Mouse (Mus musculus): ENCODE data around the gene Olfr902. TPM values are rescaled to one million over a fixed set of nuclear protein-coding genes. Genes with fewer than 3 reads are reported as not detected.

The Olfr902 gene
- total and polyA plus RNA-seq, 2 experiments from 2014 or later = not detected

DNA sequence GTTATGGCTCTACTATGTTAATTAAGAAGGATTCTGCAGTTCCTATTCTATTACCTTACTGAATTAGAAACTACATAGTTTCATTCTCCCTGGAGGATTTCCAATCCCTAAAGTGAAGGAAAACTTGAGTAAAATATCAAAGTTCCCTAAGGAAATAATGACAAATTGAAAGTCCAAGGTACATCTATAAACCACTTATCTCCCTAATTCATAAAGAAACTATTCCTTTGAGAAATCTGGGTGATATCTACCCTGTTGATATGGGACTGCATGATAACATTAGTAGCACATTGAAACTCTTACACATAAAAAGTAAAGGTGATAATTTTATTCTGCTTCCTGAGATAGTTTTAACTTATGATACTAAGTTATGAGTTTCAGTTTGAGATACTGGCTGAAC is 23.4 kb downstream of the Olfr902 start, which contains the start of gene Olfr905:
Gene Olfr905, plus strand, starts transcription at position 301 of the 400 bp plus-strand sequence.
- H3K4me2 ChIP-seq (ENCODE audit: low read depth) = no peak within 1 kb of the TSS
- H3K9me3 ChIP-seq (ENCODE audit: low read length) = no peaks in the 10 kb centered on the region
- H3K27me3 ChIP-seq (ENCODE audit: insufficient read depth, low read length) = no peaks in the 10 kb centered on the region
- no peak for DNase-seq
- H3K27ac ChIP-seq (ENCODE audit: low read depth, low read length) = no peak within 1 kb of the TSS
- no peaks in the 10 kb centered on the region for H3K4me1 ChIP-seq (ENCODE audit: insufficient read depth)
- no peaks in the 10 kb centered on the region for H3K36me3 ChIP-seq (ENCODE audit: insufficient read depth)
- no peak for TF ChIP-seq CTCF (IDR thresholded peaks at IDR 0.05; ENCODE audit: low read depth)
- H3K4me3 ChIP-seq (ENCODE audit: low read depth, low read length) = no peak within 1 kb of the TSS
- no peak for ATAC-seq
- H3K9ac ChIP-seq = no peak within 1 kb of the TSS

DNA sequence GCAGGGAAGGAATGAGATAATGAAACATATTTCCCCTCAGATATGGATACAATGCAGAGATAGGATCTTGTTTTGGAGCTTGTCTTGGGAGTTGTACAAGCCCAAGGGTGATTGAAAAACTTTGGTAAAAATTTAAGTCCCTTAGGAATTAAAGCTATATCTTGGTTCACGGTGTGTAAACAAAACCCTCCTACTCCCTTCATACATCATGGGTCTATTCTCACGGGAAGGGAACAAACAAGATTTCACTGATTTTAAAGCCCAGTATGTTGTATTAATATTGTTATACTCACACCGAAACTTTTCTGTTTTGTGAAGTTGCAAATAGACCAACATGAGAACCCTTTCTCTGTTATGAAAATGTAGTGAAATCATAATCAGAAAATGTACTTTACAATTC is 39.3 kb downstream of the Olfr902 start, which contains the start of gene Olfr906:
Gene Olfr906, plus strand, starts transcription at position 301 of the 400 bp plus-strand sequence.
- H3K9me3 ChIP-seq (ENCODE audit: low read length) = no peaks in the 10 kb centered on the region
- DNase-seq (no peak), ATAC-seq (no peak)
- no peak within 1 kb of the TSS for H3K9ac ChIP-seq
- H3K4me2 ChIP-seq (ENCODE audit: low read depth) = no peak within 1 kb of the TSS
- H3K4me3 ChIP-seq (ENCODE audit: low read depth, low read length) = no peak within 1 kb of the TSS
- no peaks in the 10 kb centered on the region for H3K27me3 ChIP-seq (ENCODE audit: insufficient read depth, low read length)
- 91% methylated on average over 3 of the region's 3 CpGs for WGBS
- H3K4me1 ChIP-seq (ENCODE audit: insufficient read depth) = no peaks in the 10 kb centered on the region
- TF ChIP-seq CTCF (IDR thresholded peaks at IDR 0.05; ENCODE audit: low read depth) = no peak
- H3K27ac ChIP-seq (ENCODE audit: low read depth, low read length) = no peak within 1 kb of the TSS
- no peaks in the 10 kb centered on the region for H3K36me3 ChIP-seq (ENCODE audit: insufficient read depth)

DNA sequence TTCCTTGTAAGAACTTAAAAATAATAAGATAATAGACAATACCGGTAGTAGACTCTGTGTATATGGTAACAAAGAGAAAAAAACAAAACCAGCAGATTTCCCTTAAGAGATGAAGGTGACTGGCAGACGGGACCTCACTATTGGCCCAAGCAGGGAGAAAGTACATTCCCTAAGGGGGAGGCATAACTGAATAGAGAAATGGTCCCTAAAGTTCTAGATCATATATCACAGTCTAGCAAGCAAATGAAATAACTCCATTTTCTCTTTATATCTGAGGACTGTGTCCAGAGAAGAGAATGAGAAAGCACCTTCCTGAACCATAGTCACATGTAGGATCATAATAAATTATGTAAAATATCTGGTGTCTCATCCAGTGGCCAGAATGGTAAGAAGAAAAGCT is 48.0 kb downstream of the Olfr902 start, which contains the start of gene Olfr907:
Gene Olfr907, plus strand, starts transcription at position 301 of the 400 bp plus-strand sequence.
- Histone ChIP-seq H3K9me3 (ENCODE audit: low read length) (no peaks in the 10 kb centered on the region), H3K9ac (no peak within 1 kb of the TSS), H3K36me3 (ENCODE audit: insufficient read depth) (no peaks in the 10 kb centered on the region), H3K27ac (ENCODE audit: low read depth, low read length) (no peak within 1 kb of the TSS), H3K4me2 (ENCODE audit: low read depth) (no peak within 1 kb of the TSS), H3K4me1 (ENCODE audit: insufficient read depth) (no peaks in the 10 kb centered on the region), H3K4me3 (ENCODE audit: low read depth, low read length) (no peak within 1 kb of the TSS), H3K27me3 (ENCODE audit: insufficient read depth, low read length) (no peaks in the 10 kb centered on the region)
- DNase-seq (no peak), ATAC-seq (no peak)
- TF ChIP-seq CTCF (IDR thresholded peaks at IDR 0.05; ENCODE audit: low read depth) = no peak
- 87% methylated on average over 2 of the region's 2 CpGs for WGBS

Other genes with a start within 250 kb of the Olfr902 start
- not detected in 2 replicates for gene Olfr893, start 239.3 kb upstream of the Olfr902 start, total RNA-seq (2014; rRNA removed)
- not detected in 2 replicates for gene Olfr893, start 239.3 kb upstream of the Olfr902 start, polyA plus RNA-seq (2015; fragmentation: Nextera tagmentation; extraction: Ambion mirVana)
- gene Olfr894, start 229.6 kb upstream of the Olfr902 start, total RNA-seq (2014; rRNA removed) = not detected in 2 replicates
- gene Olfr894, start 229.6 kb upstream of the Olfr902 start, polyA plus RNA-seq (2015; fragmentation: Nextera tagmentation; extraction: Ambion mirVana) = not detected in 2 replicates
- not detected in 2 replicates for gene Olfr143, start 194.9 kb upstream of the Olfr902 start, total RNA-seq (2014; rRNA removed)
- gene Olfr143, start 194.9 kb upstream of the Olfr902 start, polyA plus RNA-seq (2015; fragmentation: Nextera tagmentation; extraction: Ambion mirVana) = not detected in 2 replicates
- not detected in 2 replicates for gene Olfr895, start 179.8 kb upstream of the Olfr902 start, total RNA-seq (2014; rRNA removed)
- not detected in 2 replicates for gene Olfr895, start 179.8 kb upstream of the Olfr902 start, polyA plus RNA-seq (2015; fragmentation: Nextera tagmentation; extraction: Ambion mirVana)
- gene Olfr896-ps1, start 156.5 kb upstream of the Olfr902 start, total RNA-seq (2014; rRNA removed) = not detected in 2 replicates
- gene Olfr896-ps1, start 156.5 kb upstream of the Olfr902 start, polyA plus RNA-seq (2015; fragmentation: Nextera tagmentation; extraction: Ambion mirVana) = not detected in 2 replicates
- not detected in 2 replicates for gene Olfr25, start 118.6 kb upstream of the Olfr902 start, total RNA-seq (2014; rRNA removed)
- gene Olfr25, start 118.6 kb upstream of the Olfr902 start, polyA plus RNA-seq (2015; fragmentation: Nextera tagmentation; extraction: Ambion mirVana) = not detected in 2 replicates
- not detected in 2 replicates for gene Olfr898, start 99.2 kb upstream of the Olfr902 start, total RNA-seq (2014; rRNA removed)
- not detected in 2 replicates for gene Olfr898, start 99.2 kb upstream of the Olfr902 start, polyA plus RNA-seq (2015; fragmentation: Nextera tagmentation; extraction: Ambion mirVana)
- not detected in 2 replicates for gene Olfr250, start 80.8 kb upstream of the Olfr902 start, total RNA-seq (2014; rRNA removed)
- not detected in 2 replicates for gene Olfr250, start 80.8 kb upstream of the Olfr902 start, polyA plus RNA-seq (2015; fragmentation: Nextera tagmentation; extraction: Ambion mirVana)
- gene Olfr251, start 70.6 kb upstream of the Olfr902 start, total RNA-seq (2014; rRNA removed) = not detected in 2 replicates
- gene Olfr251, start 70.6 kb upstream of the Olfr902 start, polyA plus RNA-seq (2015; fragmentation: Nextera tagmentation; extraction: Ambion mirVana) = not detected in 2 replicates
- gene Olfr147, start 46.0 kb upstream of the Olfr902 start, total RNA-seq (2014; rRNA removed) = not detected in 2 replicates
- not detected in 2 replicates for gene Olfr147, start 46.0 kb upstream of the Olfr902 start, polyA plus RNA-seq (2015; fragmentation: Nextera tagmentation; extraction: Ambion mirVana)
- not detected in 2 replicates for gene Olfr901, start 18.2 kb upstream of the Olfr902 start, total RNA-seq (2014; rRNA removed)
- not detected in 2 replicates for gene Olfr901, start 18.2 kb upstream of the Olfr902 start, polyA plus RNA-seq (2015; fragmentation: Nextera tagmentation; extraction: Ambion mirVana)
- not detected in 2 replicates for gene Olfr904, start 15.5 kb downstream of the Olfr902 start, total RNA-seq (2014; rRNA removed)
- gene Olfr904, start 15.5 kb downstream of the Olfr902 start, polyA plus RNA-seq (2015; fragmentation: Nextera tagmentation; extraction: Ambion mirVana) = not detected in 2 replicates
- not detected in 2 replicates for gene Olfr905, start 23.5 kb downstream of the Olfr902 start, total RNA-seq (2014; rRNA removed)
- gene Olfr905, start 23.5 kb downstream of the Olfr902 start, polyA plus RNA-seq (2015; fragmentation: Nextera tagmentation; extraction: Ambion mirVana) = not detected in 2 replicates
- not detected in 2 replicates for gene Olfr906, start 39.4 kb downstream of the Olfr902 start, total RNA-seq (2014; rRNA removed)
- gene Olfr906, start 39.4 kb downstream of the Olfr902 start, polyA plus RNA-seq (2015; fragmentation: Nextera tagmentation; extraction: Ambion mirVana) = not detected in 2 replicates
- gene Olfr907, start 48.1 kb downstream of the Olfr902 start, total RNA-seq (2014; rRNA removed) = not detected in 2 replicates
- not detected in 2 replicates for gene Olfr907, start 48.1 kb downstream of the Olfr902 start, polyA plus RNA-seq (2015; fragmentation: Nextera tagmentation; extraction: Ambion mirVana)
- not detected in 2 replicates for gene Olfr911-ps1, start 73.9 kb downstream of the Olfr902 start, total RNA-seq (2014; rRNA removed)
- gene Olfr911-ps1, start 73.9 kb downstream of the Olfr902 start, polyA plus RNA-seq (2015; fragmentation: Nextera tagmentation; extraction: Ambion mirVana) = not detected in 2 replicates
- not detected in 2 replicates for gene Olfr910, start 90.2 kb downstream of the Olfr902 start, total RNA-seq (2014; rRNA removed)
- not detected in 2 replicates for gene Olfr910, start 90.2 kb downstream of the Olfr902 start, polyA plus RNA-seq (2015; fragmentation: Nextera tagmentation; extraction: Ambion mirVana)
- gene Olfr912, start 132.5 kb downstream of the Olfr902 start, total RNA-seq (2014; rRNA removed) = not detected in 2 replicates
- gene Olfr912, start 132.5 kb downstream of the Olfr902 start, polyA plus RNA-seq (2015; fragmentation: Nextera tagmentation; extraction: Ambion mirVana) = not detected in 2 replicates
- not detected in 2 replicates for gene Olfr913, start 145.1 kb downstream of the Olfr902 start, total RNA-seq (2014; rRNA removed)
- gene Olfr913, start 145.1 kb downstream of the Olfr902 start, polyA plus RNA-seq (2015; fragmentation: Nextera tagmentation; extraction: Ambion mirVana) = not detected in 2 replicates
- not detected in 2 replicates for gene Olfr914, start 157.4 kb downstream of the Olfr902 start, total RNA-seq (2014; rRNA removed)
- gene Olfr914, start 157.4 kb downstream of the Olfr902 start, polyA plus RNA-seq (2015; fragmentation: Nextera tagmentation; extraction: Ambion mirVana) = not detected in 2 replicates
- not detected in 2 replicates for gene Olfr916, start 212.2 kb downstream of the Olfr902 start, total RNA-seq (2014; rRNA removed)
- not detected in 2 replicates for gene Olfr916, start 212.2 kb downstream of the Olfr902 start, polyA plus RNA-seq (2015; fragmentation: Nextera tagmentation; extraction: Ambion mirVana)
- not detected in 2 replicates for gene Olfr917, start 218.2 kb downstream of the Olfr902 start, total RNA-seq (2014; rRNA removed)
- not detected in 2 replicates for gene Olfr917, start 218.2 kb downstream of the Olfr902 start, polyA plus RNA-seq (2015; fragmentation: Nextera tagmentation; extraction: Ambion mirVana)
- not detected in 2 replicates for gene Olfr918, start 226.9 kb downstream of the Olfr902 start, total RNA-seq (2014; rRNA removed)
- not detected in 2 replicates for gene Olfr918, start 226.9 kb downstream of the Olfr902 start, polyA plus RNA-seq (2015; fragmentation: Nextera tagmentation; extraction: Ambion mirVana)

Measured in forebrain, postnatal 0 days (tissue).